8 mouse cellular contexts compared by ENCODE assay signal in the genomic region with DNA sequence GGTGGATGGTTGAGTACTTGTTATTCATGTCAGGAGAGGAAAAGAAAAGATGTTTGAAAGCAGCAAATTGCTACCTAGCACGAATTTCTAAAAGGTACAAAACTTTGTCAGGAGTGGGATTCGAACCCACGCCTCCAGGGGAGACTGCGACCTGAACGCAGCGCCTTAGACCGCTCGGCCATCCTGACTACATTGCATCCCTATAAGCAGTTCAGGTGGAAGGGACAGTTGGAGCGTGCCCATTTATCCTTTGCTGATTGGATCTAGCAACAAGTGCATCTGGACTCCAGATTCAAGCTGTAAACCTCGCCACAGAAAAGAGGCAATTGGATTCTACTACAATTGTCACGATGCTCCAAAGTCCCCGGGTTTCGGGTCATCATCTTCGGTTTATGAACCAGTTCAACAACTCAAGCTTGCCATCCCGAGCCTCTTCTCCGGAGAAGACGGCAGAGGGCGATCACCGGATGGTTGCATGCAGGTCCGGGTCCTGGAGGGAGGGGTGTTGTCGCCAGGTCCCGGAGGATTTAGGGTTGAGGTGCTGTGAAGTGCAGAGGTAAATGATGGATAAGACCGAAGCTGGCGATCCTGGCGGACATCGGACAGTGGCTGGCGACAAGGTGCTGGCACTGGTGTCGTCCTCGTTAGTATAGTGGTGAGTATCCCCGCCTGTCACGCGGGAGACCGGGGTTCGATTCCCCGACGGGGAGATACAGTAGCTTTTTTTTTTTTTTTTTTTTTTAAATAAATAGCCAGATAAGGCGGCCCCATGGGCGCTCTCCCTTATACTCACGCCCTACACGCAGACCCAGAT. TPM values are rescaled to one million over a fixed set of nuclear protein-coding genes. Genes with fewer than 3 reads are reported as not detected.
DNase-seq lines count a peak whose midpoint lies in the region; ATAC-seq and TF ChIP-seq lines count a peak whose summit lies in the region.

No protein-coding gene starts in this region.

- H3K36me3 ChIP-seq in G1E (replicated peaks): no peaks in the 10 kb centered on the region
- no peaks in the 10 kb centered on the region for H3K36me3 ChIP-seq in forebrain, postnatal 0 days (ENCODE audit: insufficient read depth)
- H3K36me3 ChIP-seq in lung, embryonic 15.5 days: no peaks in the 10 kb centered on the region

- no peak overlapping the region for H3K27ac ChIP-seq in cerebellum, adult 2 months (ENCODE audit: insufficient read depth, low read length)
- peak overlapping the region; percentile 85 for H3K27ac ChIP-seq in forebrain, postnatal 0 days (ENCODE audit: low read depth, low read length)
- H3K27ac ChIP-seq in lung, embryonic 15.5 days: peak overlapping the region; percentile 67; the same call in 1 of the 2 replicates
- no peak overlapping the region for H3K27ac ChIP-seq in olfactory bulb, adult 2 months (ENCODE audit: insufficient read depth, low read depth, low read length)

- peak overlapping the region; percentile 76 for H3K9ac ChIP-seq in forebrain, postnatal 0 days
- peak overlapping the region; percentile 48 for H3K9ac ChIP-seq in lung, embryonic 15.5 days

- no peak for TF ChIP-seq POLR2A in cerebellum, adult 2 months (IDR thresholded peaks at IDR 0.05; ENCODE audit: borderline replicate concordance, insufficient read depth, low read length)
- no peak for TF ChIP-seq POLR2A in olfactory bulb, adult 2 months (IDR thresholded peaks at IDR 0.05; ENCODE audit: insufficient read depth, low read depth, low read length)

- DNase-seq in G1E (ENCODE audit: low spot score): peak; percentile 40
- DNase-seq in cerebellum, adult 2 months: peak; percentile 86 to 93
- DNase-seq in forebrain, postnatal 0 days: peak; percentile 93
- DNase-seq in heart, postnatal 4 days: peak; percentile 91
- peak; percentile 88 to 96 for DNase-seq in layer of hippocampus, adult 8-10 months (ENCODE audit: low spot score in 2 of 2)
- DNase-seq in thymus, adult 18-20 months: peak; percentile 63 to 71

- peaks cover 36% of the 10 kb centered on the region for H3K4me1 ChIP-seq in G1E (ENCODE audit: insufficient read depth, low read depth, low read length)
- no peaks in the 10 kb centered on the region for H3K4me1 ChIP-seq in cerebellum, adult 2 months (ENCODE audit: control insufficient read depth, insufficient read depth, low read length)
- peaks cover 4% of the 10 kb centered on the region; the same call in 1 of the 2 replicates for H3K4me1 ChIP-seq in forebrain, postnatal 0 days (ENCODE audit: insufficient read depth)
- H3K4me1 ChIP-seq in lung, embryonic 15.5 days: peaks cover 11% of the 10 kb centered on the region; the same call in 1 of the 2 replicates
- no peaks in the 10 kb centered on the region for H3K4me1 ChIP-seq in olfactory bulb, adult 2 months (ENCODE audit: control insufficient read depth, insufficient read depth, low read length)

- TF ChIP-seq CTCF in G1E (IDR thresholded peaks at IDR 0.05; ENCODE audit: low read depth, low read length): no peak
- peak; percentile 18; the same call in 1 of the 2 replicates for TF ChIP-seq CTCF in cerebellum, adult 2 months (IDR thresholded peaks at IDR 0.05; ENCODE audit: borderline replicate concordance, insufficient read depth, low read depth, low read length)
- peak; percentile 58; the same call in 1 of the 2 replicates for TF ChIP-seq CTCF in forebrain, postnatal 0 days (IDR thresholded peaks at IDR 0.05; ENCODE audit: low read depth)
- peak; percentile 44; the same call in 1 of the 2 replicates for TF ChIP-seq CTCF in olfactory bulb, adult 2 months (IDR thresholded peaks at IDR 0.05; ENCODE audit: insufficient read depth, low read depth, low read length)

- H3K4me2 ChIP-seq in forebrain, postnatal 0 days (ENCODE audit: low read depth): peak overlapping the region; percentile 48
- peak overlapping the region; percentile 73 for H3K4me2 ChIP-seq in lung, embryonic 15.5 days

- H3K9me3 ChIP-seq in G1E (replicated peaks): peaks cover 6% of the 10 kb centered on the region
- H3K9me3 ChIP-seq in forebrain, postnatal 0 days (ENCODE audit: low read length): no peaks in the 10 kb centered on the region
- H3K9me3 ChIP-seq in lung, embryonic 15.5 days: no peaks in the 10 kb centered on the region

- peak overlapping the region; percentile 79 for H3K4me3 ChIP-seq in G1E (ENCODE audit: low read depth, low read length)
- H3K4me3 ChIP-seq in cerebellum, adult 2 months (replicated peaks; ENCODE audit: insufficient read depth, low read depth, low read length): peak overlapping the region; percentile 77
- H3K4me3 ChIP-seq in forebrain, postnatal 0 days (ENCODE audit: low read depth, low read length): peak overlapping the region; percentile 84
- H3K4me3 ChIP-seq in lung, embryonic 15.5 days: peak overlapping the region; percentile 80
- peak overlapping the region; percentile 75 for H3K4me3 ChIP-seq in olfactory bulb, adult 2 months (ENCODE audit: insufficient read depth, low read depth, low read length)

- no peaks in the 10 kb centered on the region for H3K27me3 ChIP-seq in G1E (ENCODE audit: insufficient read depth, low read length)
- H3K27me3 ChIP-seq in cerebellum, adult 2 months (ENCODE audit: control insufficient read depth, insufficient read depth, low read length): no peaks in the 10 kb centered on the region
- no peaks in the 10 kb centered on the region for H3K27me3 ChIP-seq in forebrain, postnatal 0 days (ENCODE audit: insufficient read depth, low read length)
- H3K27me3 ChIP-seq in lung, embryonic 15.5 days: no peaks in the 10 kb centered on the region

- ATAC-seq in G1E (ENCODE audit: extremely low read depth, insufficient number of reproducible peaks, low FRiP score, poor library complexity, severe bottlenecking): peak; percentile 36; the same call in 1 of the 2 replicates
- peak; percentile 87 for ATAC-seq in forebrain, postnatal 0 days
- ATAC-seq in lung, embryonic 15.5 days (ENCODE audit: borderline replicate concordance, extremely low read depth, low FRiP score, low TSS enrichment): peak; percentile 87

- under 1% methylated on average over 40 of the region's 40 CpGs for WGBS in cerebellum, adult 2 months
- WGBS in forebrain, postnatal 0 days: under 1% methylated on average over 40 of the region's 40 CpGs
- under 1% methylated on average over 40 of the region's 40 CpGs for WGBS in lung, embryonic 15.5 days
- WGBS in olfactory bulb, adult 2 months: 1% methylated on average over 40 of the region's 40 CpGs

RNA-seq across cellular contexts. Expression of a gene that starts 11.8 kb away (rescaled TPM):
- 10.0 and 11.9 TPM in 2 replicates for total RNA-seq in G1E (2014; fragmentation: Nextera tagmentation)
- total RNA-seq in G1E (2017): 0.64 and 0.76 TPM in 2 replicates
- polyA plus RNA-seq in G1E (2012): 0.81 and 1.0 TPM in 2 replicates
- polyA plus RNA-seq in cerebellum, adult 2 months (2012; rRNA removed): 5.6 and 8.0 TPM in 2 replicates
- total RNA-seq in forebrain, postnatal 0 days (2014; rRNA removed): 1.7 and 2.4 TPM in 2 replicates
- polyA plus RNA-seq in forebrain, postnatal 0 days (2015; fragmentation: Nextera tagmentation; extraction: Ambion mirVana): 11.7 and 13.7 TPM in 2 replicates
- total RNA-seq in heart, postnatal 4 days (2021): 1 to 10 TPM in 1 of 2 experiments, under 1 TPM in 1; 0.64 to 1.5 TPM
- 1 to 10 TPM in 2 of 4 experiments, under 1 TPM in 2; 0.43 to 3.1 (median 1.3) TPM for total RNA-seq in layer of hippocampus, adult 8-10 months (2022)
- polyA plus RNA-seq in lung, embryonic 15.5 days (2015; fragmentation: Nextera tagmentation; extraction: Ambion mirVana): 7.2 and 8.3 TPM in 2 replicates
- not detected in 2 replicates for polyA plus RNA-seq in olfactory bulb, adult 2 months (2012; ENCODE audit: insufficient read depth, insufficient read length, low replicate concordance, missing spikeins)

RNA-seq across cellular contexts. Expression of a gene that starts 37.2 kb away (rescaled TPM):
- total RNA-seq in G1E (2014; fragmentation: Nextera tagmentation): 7.3 and 9.3 TPM in 2 replicates
- 99.6 and 123 TPM in 2 replicates for total RNA-seq in G1E (2017)
- polyA plus RNA-seq in G1E (2012): 0.91 and 1.5 TPM in 2 replicates
- 5.2 and 6.0 TPM in 2 replicates for polyA plus RNA-seq in cerebellum, adult 2 months (2012; rRNA removed)
- 13.5 and 14.9 TPM in 2 replicates for total RNA-seq in forebrain, postnatal 0 days (2014; rRNA removed)
- polyA plus RNA-seq in forebrain, postnatal 0 days (2015; fragmentation: Nextera tagmentation; extraction: Ambion mirVana): 13.9 and 14.6 TPM in 2 replicates
- total RNA-seq in heart, postnatal 4 days (2021): 1 to 10 TPM; 4.2 to 4.6 TPM
- 10 to 100 TPM; 10.6 to 67.7 (median 34.1) TPM for total RNA-seq in layer of hippocampus, adult 8-10 months (2022)
- polyA plus RNA-seq in lung, embryonic 15.5 days (2015; fragmentation: Nextera tagmentation; extraction: Ambion mirVana): 13.2 and 15.1 TPM in 2 replicates
- not detected in 2 replicates for polyA plus RNA-seq in olfactory bulb, adult 2 months (2012; ENCODE audit: insufficient read depth, insufficient read length, low replicate concordance, missing spikeins)

RNA-seq across cellular contexts. Expression of a gene that starts 48.5 kb away (rescaled TPM):
- 225 and 249 TPM in 2 replicates for total RNA-seq in G1E (2014; fragmentation: Nextera tagmentation)
- 40.5 and 45.0 TPM in 2 replicates for total RNA-seq in G1E (2017)
- polyA plus RNA-seq in G1E (2012): 67.1 and 158 TPM in 2 replicates
- polyA plus RNA-seq in cerebellum, adult 2 months (2012; rRNA removed): 302 and 305 TPM in 2 replicates
- total RNA-seq in forebrain, postnatal 0 days (2014; rRNA removed): 195 and 197 TPM in 2 replicates
- 285 and 302 TPM in 2 replicates for polyA plus RNA-seq in forebrain, postnatal 0 days (2015; fragmentation: Nextera tagmentation; extraction: Ambion mirVana)
- 100 to 1,000 TPM; 847 to 901 TPM for total RNA-seq in heart, postnatal 4 days (2021)
- 100 to 1,000 TPM; 201 to 206 (median 203) TPM for total RNA-seq in layer of hippocampus, adult 8-10 months (2022)
- 256 and 267 TPM in 2 replicates for polyA plus RNA-seq in lung, embryonic 15.5 days (2015; fragmentation: Nextera tagmentation; extraction: Ambion mirVana)
- polyA plus RNA-seq in olfactory bulb, adult 2 months (2012; ENCODE audit: insufficient read depth, insufficient read length, low replicate concordance, missing spikeins): not detected in 2 replicates

RNA-seq across cellular contexts. Expression of a gene that starts 48.6 kb away (rescaled TPM):
- total RNA-seq in G1E (2014; fragmentation: Nextera tagmentation): not detected in 2 replicates
- total RNA-seq in G1E (2017): not detected in 2 replicates
- polyA plus RNA-seq in G1E (2012): 0.29 TPM in 1 of 2 replicates, not detected in the other
- polyA plus RNA-seq in cerebellum, adult 2 months (2012; rRNA removed): 0.16 and 0.34 TPM in 2 replicates
- 0.38 TPM in 1 of 2 replicates, not detected in the other for total RNA-seq in forebrain, postnatal 0 days (2014; rRNA removed)
- polyA plus RNA-seq in forebrain, postnatal 0 days (2015; fragmentation: Nextera tagmentation; extraction: Ambion mirVana): 0.30 and 0.67 TPM in 2 replicates
- 10 to 100 TPM in 1 of 2 experiments, 1 to 10 TPM in 1; 9.3 to 34.8 TPM for total RNA-seq in heart, postnatal 4 days (2021)
- not detected for total RNA-seq in layer of hippocampus, adult 8-10 months (2022)
- 0.69 and 1.0 TPM in 2 replicates for polyA plus RNA-seq in lung, embryonic 15.5 days (2015; fragmentation: Nextera tagmentation; extraction: Ambion mirVana)
- polyA plus RNA-seq in olfactory bulb, adult 2 months (2012; ENCODE audit: insufficient read depth, insufficient read length, low replicate concordance, missing spikeins): not detected in 2 replicates

Comparison
In these comparisons a context has a peak if more than half of its experiments do, and no peak if none do; other contexts are left out.
1. ATAC-seq: peak in every context shown above with its lines; median percentile 87 in forebrain, postnatal 0 days; 87 in lung, embryonic 15.5 days; 36 in G1E.
2. DNase-seq: peak in every context shown above with its lines; median percentile 93 in forebrain, postnatal 0 days; 92 in layer of hippocampus, adult 8-10 months; 91 in heart, postnatal 4 days; 90 in cerebellum, adult 2 months; 67 in thymus, adult 18-20 months; 40 in G1E.
3. H3K27ac ChIP-seq: peak in forebrain, postnatal 0 days (single experiment) and lung, embryonic 15.5 days (single experiment); none in cerebellum, adult 2 months (single experiment) and olfactory bulb, adult 2 months (single experiment).
4. Peak in every context shown above with its lines, with median percentiles within 50 percentile points of each other: H3K4me3 ChIP-seq.